Mouse (Mus musculus): ENCODE data around the gene Gm28635.

The Gm28635 gene

GRCm38 (mm10) chr2:84574130-84574529, 103.7 kb downstream of the Gm28635 start:
- no peak for DNase-seq

- no peak for DNase-seq
Measured at GRCm38 (mm10) chr2:84556888-84557514, 120.8 kb downstream of the Gm28635 start.

Data from liver (tissue).